Mouse (Mus musculus) C2C12 (cell line): ENCODE data around the gene Krtcap3.

Experiments used
- CTCF ChIP-seq: IDR thresholded peaks from one replicate; pipeline ENCODE4 v1.5.1; 2011; ENCODE audit not compliant: control insufficient read depth, insufficient read depth, insufficient read length
- FOSL1 ChIP-seq: IDR thresholded peaks from one replicate; pipeline ENCODE4 v1.8.0; 2011; ENCODE audit warnings: mild to moderate bottlenecking, low read length; ENCODE audit not compliant: poor library complexity, insufficient read depth, severe bottlenecking
- MAX ChIP-seq: IDR thresholded peaks from one replicate; pipeline ENCODE4 v1.6.1; 2011; ENCODE audit warnings: mild to moderate bottlenecking, control low read depth
- MYOG ChIP-seq: IDR thresholded peaks from one replicate; pipeline ENCODE4 v1.6.1; 2011; ENCODE audit not compliant: control insufficient read depth, insufficient read length; ENCODE audit errors: extremely low read depth
- USF1 ChIP-seq: IDR thresholded peaks from one replicate; pipeline ENCODE4 v1.6.1; 2011; ENCODE audit warnings: low read depth, mild to moderate bottlenecking, control low read depth, moderate library complexity

DNA sequence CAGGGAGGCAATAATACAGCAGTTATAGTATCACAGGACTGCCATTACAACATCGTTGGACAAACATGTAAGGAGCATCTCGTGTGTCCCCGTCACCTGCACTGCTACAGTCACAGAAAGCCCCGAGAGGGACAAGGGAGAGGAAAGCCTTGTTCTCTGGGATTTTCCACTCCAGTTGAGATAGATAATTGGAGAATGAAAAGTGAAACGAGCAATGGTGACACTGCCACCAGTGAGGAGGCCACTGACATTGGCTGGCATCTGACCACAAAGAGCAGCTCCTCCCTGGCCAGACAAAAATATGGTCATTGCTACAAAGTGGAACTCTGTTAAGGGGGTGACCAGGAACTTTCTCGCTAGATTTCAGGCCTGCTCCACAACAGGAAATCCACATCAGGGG is 16.2 kb downstream of the Krtcap3 start:
- TF ChIP-seq CTCF, result no peak
- no peak for TF ChIP-seq USF1
- no peak for TF ChIP-seq MAX
- no peak for TF ChIP-seq FOSL1
- no peak for TF ChIP-seq MYOG
